Mouse (Mus musculus): Measurements from ENCODE around the gene Ap1g2. TPM values are rescaled to one million over a fixed set of nuclear protein-coding genes. Genes with fewer than 3 reads are reported as not detected.

Gene Ap1g2
- 64.8 and 112 TPM in 2 replicates for polyA plus RNA-seq (2011; ENCODE audit: insufficient read depth, insufficient read length, low replicate concordance, missing spikeins)

- peak; percentile 39; the same call in 1 of the 2 replicates for TF ChIP-seq POLR2A (IDR thresholded peaks at IDR 0.05; ENCODE audit: borderline replicate concordance, control insufficient read depth, low read depth, low read length)
- no peak for TF ChIP-seq CTCF (IDR thresholded peaks at IDR 0.05; ENCODE audit: control insufficient read depth, insufficient read depth, low read length)
- peaks cover 2% of the 10 kb centered on the region for H3K4me1 ChIP-seq (ENCODE audit: control insufficient read depth, insufficient read depth, low read length)
These were observed at the start of gene Ap1g2 for GRCm38 (mm10) chr14:55105836-55106809. Ap1g2 (minus strand) TSS chr14:55106593.

GRCm38 (mm10) chr14:55152951-55153481, 46.6 kb upstream of the Ap1g2 start:
- H3K27ac ChIP-seq (ENCODE audit: control insufficient read depth, insufficient read depth, low read depth, low read length, poor library complexity): no peak overlapping the region
- no peak overlapping the region for H3K4me3 ChIP-seq (replicated peaks; ENCODE audit: control insufficient read depth, low read depth, low read length)
- TF ChIP-seq CTCF (IDR thresholded peaks at IDR 0.05; ENCODE audit: control insufficient read depth, insufficient read depth, low read length) (no peak), POLR2A (IDR thresholded peaks at IDR 0.05; ENCODE audit: borderline replicate concordance, control insufficient read depth, low read depth, low read length) (no peak)
- no peaks in the 10 kb centered on the region for H3K4me1 ChIP-seq (ENCODE audit: control insufficient read depth, insufficient read depth, low read length)
- WGBS: 86% methylated on average over 16 of the region's 16 CpGs

More at GRCm38 (mm10) chr14:55105836-55106809, at the start of gene Ap1g2:
- peak within 1 kb of the TSS; percentile 28 for H3K27ac ChIP-seq (ENCODE audit: control insufficient read depth, insufficient read depth, low read depth, low read length, poor library complexity)
- H3K4me3 ChIP-seq (replicated peaks; ENCODE audit: control insufficient read depth, low read depth, low read length): peak within 1 kb of the TSS; percentile 78
- WGBS: under 1% methylated on average over 39 of the region's 39 CpGs

- no peak overlapping the region for H3K27ac ChIP-seq (ENCODE audit: control insufficient read depth, insufficient read depth, low read depth, low read length, poor library complexity)
- no peaks in the 10 kb centered on the region for H3K4me1 ChIP-seq (ENCODE audit: control insufficient read depth, insufficient read depth, low read length)
- TF ChIP-seq POLR2A (IDR thresholded peaks at IDR 0.05; ENCODE audit: borderline replicate concordance, control insufficient read depth, low read depth, low read length) (no peak), CTCF (IDR thresholded peaks at IDR 0.05; ENCODE audit: control insufficient read depth, insufficient read depth, low read length) (no peak)
- no peak overlapping the region for H3K4me3 ChIP-seq (replicated peaks; ENCODE audit: control insufficient read depth, low read depth, low read length)
- 41% methylated on average over 4 of the region's 4 CpGs for whole genome bisulfite sequencing
These were observed 45.8 kb upstream of the Ap1g2 start for GRCm38 (mm10) chr14:55152174-55152573.

- Histone ChIP-seq H3K27ac (ENCODE audit: control insufficient read depth, insufficient read depth, low read depth, low read length, poor library complexity) (no peak overlapping the region), H3K4me3 (replicated peaks; ENCODE audit: control insufficient read depth, low read depth, low read length) (no peak overlapping the region), H3K4me1 (ENCODE audit: control insufficient read depth, insufficient read depth, low read length) (no peaks in the 10 kb centered on the region; the same call in 1 of the 2 replicates)
- 76% methylated on average over 5 of the region's 5 CpGs for WGBS
- no peak for TF ChIP-seq CTCF (IDR thresholded peaks at IDR 0.05; ENCODE audit: control insufficient read depth, insufficient read depth, low read length)
- no peak for TF ChIP-seq POLR2A (IDR thresholded peaks at IDR 0.05; ENCODE audit: borderline replicate concordance, control insufficient read depth, low read depth, low read length)
These were observed 44.6 kb upstream of the Ap1g2 start for GRCm38 (mm10) chr14:55150985-55151384.

GRCm38 (mm10) chr14:55149041-55149440, 42.6 kb upstream of the Ap1g2 start:
- no peak overlapping the region for H3K27ac ChIP-seq (ENCODE audit: control insufficient read depth, insufficient read depth, low read depth, low read length, poor library complexity)
- no peaks in the 10 kb centered on the region; the same call in 1 of the 2 replicates for H3K4me1 ChIP-seq (ENCODE audit: control insufficient read depth, insufficient read depth, low read length)
- H3K4me3 ChIP-seq (replicated peaks; ENCODE audit: control insufficient read depth, low read depth, low read length): no peak overlapping the region
- TF ChIP-seq POLR2A (IDR thresholded peaks at IDR 0.05; ENCODE audit: borderline replicate concordance, control insufficient read depth, low read depth, low read length): no peak
- no peak for TF ChIP-seq CTCF (IDR thresholded peaks at IDR 0.05; ENCODE audit: control insufficient read depth, insufficient read depth, low read length)
- 83% methylated on average over 5 of the region's 5 CpGs for WGBS

GRCm38 (mm10) chr14:55148363-55148915, 42.0 kb upstream of the Ap1g2 start:
- WGBS: 34% methylated on average over 5 of the region's 5 CpGs

GRCm38 (mm10) chr14:55146829-55147401, 40.5 kb upstream of the Ap1g2 start:
- Histone ChIP-seq H3K27ac (ENCODE audit: control insufficient read depth, insufficient read depth, low read depth, low read length, poor library complexity) (no peak overlapping the region), H3K4me1 (ENCODE audit: control insufficient read depth, insufficient read depth, low read length) (no peaks in the 10 kb centered on the region; the same call in 1 of the 2 replicates), H3K4me3 (replicated peaks; ENCODE audit: control insufficient read depth, low read depth, low read length) (peak overlapping the region; percentile 25)
- 19% methylated on average over 12 of the region's 12 CpGs for WGBS
- TF ChIP-seq CTCF (IDR thresholded peaks at IDR 0.05; ENCODE audit: control insufficient read depth, insufficient read depth, low read length) (no peak), POLR2A (IDR thresholded peaks at IDR 0.05; ENCODE audit: borderline replicate concordance, control insufficient read depth, low read depth, low read length) (no peak)

More at GRCm38 (mm10) chr14:55148363-55148915, 42.0 kb upstream of the Ap1g2 start:
- Histone ChIP-seq H3K4me1 (ENCODE audit: control insufficient read depth, insufficient read depth, low read length) (no peaks in the 10 kb centered on the region; the same call in 1 of the 2 replicates), H3K4me3 (replicated peaks; ENCODE audit: control insufficient read depth, low read depth, low read length) (no peak overlapping the region), H3K27ac (ENCODE audit: control insufficient read depth, insufficient read depth, low read depth, low read length, poor library complexity) (no peak overlapping the region)
- TF ChIP-seq POLR2A (IDR thresholded peaks at IDR 0.05; ENCODE audit: borderline replicate concordance, control insufficient read depth, low read depth, low read length) (no peak), CTCF (IDR thresholded peaks at IDR 0.05; ENCODE audit: control insufficient read depth, insufficient read depth, low read length) (peak; percentile 46)

Data from bone marrow, adult 2 months (tissue).